Mouse (Mus musculus) gastrocnemius, postnatal 25 days (tissue): ENCODE data around the gene Dlgap3. TPM values are rescaled to one million over a fixed set of nuclear protein-coding genes. Genes with fewer than 3 reads are reported as not detected.

Source experiments
- DNase-seq: peaks from one replicate; pipeline ENCODE4 v3.0.0; 2022
- total RNA-seq, 2 experiments: library from RNA; stranded (reverse); gene quantifications; 1 replicate in 1 of 2; 2 replicates in 1 of 2; pipeline ENCODE4 v1.2.3; 2021

Gene Dlgap3
- total RNA-seq, 2 experiments from 2014 or later, result 0.08 TPM; not detected in 1

GRCm38 (mm10) chr4:127217048-127217447, 48.0 kb downstream of the Dlgap3 start:
- no peak for DNase-seq

GRCm38 (mm10) chr4:127223291-127223690, 54.3 kb downstream of the Dlgap3 start:
- no peak for DNase-seq

- DNase-seq, result no peak
Observed at GRCm38 (mm10) chr4:127223755-127224154, 54.8 kb downstream of the Dlgap3 start.

- DNase-seq, result no peak
Observed at GRCm38 (mm10) chr4:127224444-127225100, 55.6 kb downstream of the Dlgap3 start.

GRCm38 (mm10) chr4:127226067-127226466, 57.1 kb downstream of the Dlgap3 start:
- DNase-seq, result no peak

- DNase-seq, result no peak
Observed at GRCm38 (mm10) chr4:127227051-127227673, 58.2 kb downstream of the Dlgap3 start.

GRCm38 (mm10) chr4:127232028-127232427, 63.0 kb downstream of the Dlgap3 start:
- DNase-seq, result no peak

- no peak for DNase-seq
Observed at GRCm38 (mm10) chr4:127232551-127232950, 63.5 kb downstream of the Dlgap3 start.

- DNase-seq, result no peak
Observed at GRCm38 (mm10) chr4:127233416-127234125, 64.6 kb downstream of the Dlgap3 start.

GRCm38 (mm10) chr4:127235742-127236487, 66.9 kb downstream of the Dlgap3 start:
- peak; percentile 67 for DNase-seq

- no peak for DNase-seq
Observed at GRCm38 (mm10) chr4:127236631-127237030, 67.6 kb downstream of the Dlgap3 start.

- no peak for DNase-seq
Observed at GRCm38 (mm10) chr4:127237271-127237670, 68.3 kb downstream of the Dlgap3 start.

- DNase-seq, result no peak
Observed at GRCm38 (mm10) chr4:127242696-127243095, 73.7 kb downstream of the Dlgap3 start.

GRCm38 (mm10) chr4:127243552-127243951, 74.5 kb downstream of the Dlgap3 start, which contains the start of gene Smim12:
Gene Smim12, plus strand, starts transcription at chr4:127243784.
- peak; percentile 96 for DNase-seq

- DNase-seq, result no peak
Observed at GRCm38 (mm10) chr4:127243953-127244352, 74.9 kb downstream of the Dlgap3 start.

GRCm38 (mm10) chr4:127249701-127250349, 80.8 kb downstream of the Dlgap3 start:
- DNase-seq, result peak; percentile 84

GRCm38 (mm10) chr4:127251963-127252585, 83.1 kb downstream of the Dlgap3 start:
- DNase-seq, result peak; percentile 61

- DNase-seq, result no peak
Observed at GRCm38 (mm10) chr4:127256739-127257138, 87.7 kb downstream of the Dlgap3 start.

- no peak for DNase-seq
Observed at GRCm38 (mm10) chr4:127258186-127258897, 89.3 kb downstream of the Dlgap3 start.

GRCm38 (mm10) chr4:127261601-127262000, 92.6 kb downstream of the Dlgap3 start:
- DNase-seq, result no peak
